Mouse (Mus musculus) erythroblast, embryonic 14.5 days (primary cell): ENCODE data around the gene Gm11992.

ENCODE experiments used
- GATA1 ChIP-seq: IDR thresholded peaks from 2 replicates; pipeline ENCODE4 v1.6.1; 2012; ENCODE audit warnings: low read length, inconsistent platforms, mixed read lengths
- TAL1 ChIP-seq: IDR thresholded peaks from 3 replicates; pipeline ENCODE4 v1.6.1; 2012; ENCODE audit warnings: low read length, inconsistent platforms, mixed read lengths

GRCm38 (mm10) chr11:9118421-9119121 is 70.2 kb downstream of the Gm11992 start:
- no peak for TF ChIP-seq GATA1
- no peak for TF ChIP-seq TAL1
